Mouse (Mus musculus): ENCODE results near the gene Rundc1.

- no peak for TF ChIP-seq CTCF (IDR thresholded peaks at IDR 0.05; ENCODE audit: low read depth)
- no peak for TF ChIP-seq EP300 (IDR thresholded peaks at IDR 0.05; ENCODE audit: low read depth)
These were observed 47.5 kb downstream of the Rundc1 start for GRCm38 (mm10) chr11:101472336-101472735.
